Mouse (Mus musculus) heart, adult 2 months (tissue): ENCODE measurements at regions not wholly inside any gene's neighbourhood (a gene's known extent, or its start where the extent isn't known, plus 50 kb on each side); places are given as distances from the start of the nearest gene placed in this dataset.

Experiments used
- DNase-seq, 2 experiments: peaks; one replicate each; pipeline ENCODE4 v3.0.0; 2021
- H3K27ac ChIP-seq: fragments of 200-600 bp; 2 replicates; pipeline ENCODE4 v1.8.1; 2022
- H3K27me3 ChIP-seq: fragments of 200-500 bp; 2 replicates; pipeline ENCODE4 v1.6.1; 2012; ENCODE audit warnings: mild to moderate bottlenecking, low read length, inconsistent platforms, mixed read lengths; ENCODE audit not compliant: control insufficient read depth, insufficient read depth
- H3K36me3 ChIP-seq: fragments of 200-500 bp; 2 replicates; pipeline ENCODE4 v1.6.1; 2012; ENCODE audit warnings: low read length, inconsistent platforms; ENCODE audit not compliant: control insufficient read depth, insufficient read depth
- H3K4me1 ChIP-seq: fragments of 200-500 bp; 2 replicates; pipeline ENCODE4 v1.6.1; 2011; ENCODE audit warnings: low read length; ENCODE audit not compliant: control insufficient read depth, insufficient read depth
- H3K4me3 ChIP-seq: fragments of 200-600 bp; 2 replicates; pipeline ENCODE4 v1.8.1; 2022
- H3K79me2 ChIP-seq: fragments of 200-500 bp; replicated peaks from 2 replicates; pipeline ENCODE4 v1.6.1; 2012; ENCODE audit warnings: mild to moderate bottlenecking, inconsistent platforms, low read length, moderate library complexity, mixed read lengths; ENCODE audit not compliant: control insufficient read depth, insufficient read depth
- H3K9ac ChIP-seq: fragments of 200-500 bp; 2 replicates; pipeline ENCODE4 v1.6.1; 2012; ENCODE audit warnings: low read depth, mild to moderate bottlenecking, control low read depth, inconsistent platforms, low read length, mixed read lengths
- CTCF ChIP-seq: fragments of 200-600 bp; IDR thresholded peaks from 2 replicates; pipeline ENCODE4 v1.8.1; 2022; ENCODE audit warnings: antibody characterized with exemption, mild to moderate bottlenecking, moderate library complexity
- EP300 ChIP-seq: fragments of 200-500 bp; IDR thresholded peaks from 2 replicates; pipeline ENCODE4 v1.6.1; 2011; ENCODE audit warnings: low read depth, low read length, control low read depth; ENCODE audit not compliant: insufficient read depth
- POLR2A ChIP-seq: fragments of 200-500 bp; IDR thresholded peaks from 2 replicates; pipeline ENCODE4 v1.6.1; 2011; ENCODE audit warnings: mild to moderate bottlenecking, low read depth, low read length, control low read depth; ENCODE audit not compliant: insufficient read depth
- WGBS: fragments of 180-500 bp; shearing (Covaris S2); methylation state at CpG from one replicate; pipeline ENCODE4 v1.1.7; 2018; 5-methylcytosine and 5-hydroxymethylcytosine counted together
- intact Hi-C: fragments of 180-260 bp; cut with DNase I; formaldehyde crosslinking; loops from one replicate; pipeline ENCODE4 v1.15.1; 2025

- peak; percentile 45 to 47 for DNase-seq
- no peaks in the 10 kb centered on the region for H3K79me2 ChIP-seq
- no peak overlapping the region for H3K9ac ChIP-seq
- peaks cover 17% of the 10 kb centered on the region for H3K4me1 ChIP-seq
- H3K27ac ChIP-seq, result peak overlapping the region; percentile 94
- intact Hi-C loops, result loop anchor here (1.0 to 5.0 kb wide), 2 partner anchors 24 to 153 kb away; no protein-coding TSS in a partner anchor
- no peak for TF ChIP-seq POLR2A
- TF ChIP-seq EP300, result 0 out of 2 replicates have a peak, but pooled peaks have one; percentile 8
- TF ChIP-seq CTCF, result peak; percentile 32
- no peaks in the 10 kb centered on the region for H3K27me3 ChIP-seq
- 24% methylated on average over 19 of the region's 19 CpGs for WGBS
- peaks cover 3% of the 10 kb centered on the region; the same call in 1 of the 2 replicates for H3K36me3 ChIP-seq
- no peak overlapping the region for H3K4me3 ChIP-seq
Measured at GRCm38 (mm10) chr2:128339643-128340487, 214.0 kb downstream of the Bcl2l11 start.

GRCm38 (mm10) chr2:128340631-128341240 is 214.9 kb downstream of the Bcl2l11 start:
- Histone ChIP-seq H3K4me3 (no peak overlapping the region), H3K36me3 (peaks cover 3% of the 10 kb centered on the region; the same call in 1 of the 2 replicates), H3K9ac (no peak overlapping the region), H3K27me3 (no peaks in the 10 kb centered on the region), H3K79me2 (no peaks in the 10 kb centered on the region), H3K27ac (no peak overlapping the region), H3K4me1 (peaks cover 17% of the 10 kb centered on the region)
- DNase-seq, result no peak
- intact Hi-C loops, result loop anchor here (1.0 kb wide), 1 partner anchor 24 kb away; no protein-coding TSS in a partner anchor
- TF ChIP-seq POLR2A (no peak), CTCF (no peak), EP300 (no peak)
- 96% methylated on average over 5 of the region's 5 CpGs for WGBS

GRCm38 (mm10) chr2:128342212-128342611 is 216.4 kb downstream of the Bcl2l11 start:
- Histone ChIP-seq H3K9ac (no peak overlapping the region), H3K36me3 (peaks cover 3% of the 10 kb centered on the region; the same call in 1 of the 2 replicates), H3K79me2 (no peaks in the 10 kb centered on the region), H3K27me3 (no peaks in the 10 kb centered on the region), H3K4me1 (peaks cover 17% of the 10 kb centered on the region), H3K4me3 (no peak overlapping the region), H3K27ac (no peak overlapping the region)
- intact Hi-C loops, result no loop called here
- WGBS, result 73% methylated on average over 9 of the region's 9 CpGs
- TF ChIP-seq EP300 (no peak), POLR2A (no peak), CTCF (no peak)
- DNase-seq, result no peak

DNA sequence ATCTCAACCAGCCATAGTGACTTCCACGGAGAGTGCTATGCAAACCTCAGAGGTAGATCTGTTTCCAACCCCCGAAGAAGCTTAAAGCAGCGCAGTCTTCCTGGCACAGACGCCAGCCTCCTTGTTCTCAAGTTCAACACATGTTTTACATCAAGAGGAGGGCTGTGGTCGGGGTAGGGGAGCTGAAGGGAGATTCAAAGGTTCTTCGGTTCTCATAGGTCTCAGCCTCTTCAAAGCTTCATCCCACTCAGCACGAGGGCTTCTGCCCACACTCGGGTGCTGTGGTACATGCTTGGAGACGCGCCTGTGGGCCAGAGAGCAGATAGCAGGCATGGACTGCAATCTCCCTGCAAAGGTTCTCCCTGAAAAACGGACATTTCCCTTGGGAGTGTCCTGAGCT is 219.7 kb downstream of the Bcl2l11 start:
- no peaks in the 10 kb centered on the region for H3K27me3 ChIP-seq
- no peaks in the 10 kb centered on the region for H3K36me3 ChIP-seq
- 65% methylated on average over 11 of the region's 11 CpGs for WGBS
- H3K79me2 ChIP-seq, result no peaks in the 10 kb centered on the region
- H3K27ac ChIP-seq, result no peak overlapping the region
- DNase-seq, result no peak
- intact Hi-C loops, result no loop called here
- H3K9ac ChIP-seq, result no peak overlapping the region
- TF ChIP-seq EP300 (no peak), POLR2A (no peak), CTCF (no peak)
- H3K4me1 ChIP-seq, result no peaks in the 10 kb centered on the region
- H3K4me3 ChIP-seq, result no peak overlapping the region

- H3K4me1 ChIP-seq, result no peaks in the 10 kb centered on the region
- no peaks in the 10 kb centered on the region for H3K27me3 ChIP-seq
- intact Hi-C loops, result no loop called here
- no peak overlapping the region for H3K4me3 ChIP-seq
- no peaks in the 10 kb centered on the region for H3K79me2 ChIP-seq
- H3K9ac ChIP-seq, result no peak overlapping the region
- no peak for DNase-seq
- TF ChIP-seq CTCF, result peak; percentile 49
- no peak for TF ChIP-seq POLR2A
- TF ChIP-seq EP300, result no peak
- no peaks in the 10 kb centered on the region for H3K36me3 ChIP-seq
- 82% methylated on average over 2 of the region's 2 CpGs for WGBS
- no peak overlapping the region for H3K27ac ChIP-seq
Measured at GRCm38 (mm10) chr2:128348556-128348955, 222.7 kb downstream of the Bcl2l11 start.

GRCm38 (mm10) chr2:128351405-128351804 is 225.6 kb downstream of the Bcl2l11 start:
- Histone ChIP-seq H3K9ac (no peak overlapping the region), H3K27ac (no peak overlapping the region), H3K36me3 (no peaks in the 10 kb centered on the region), H3K4me1 (no peaks in the 10 kb centered on the region), H3K79me2 (no peaks in the 10 kb centered on the region), H3K4me3 (no peak overlapping the region), H3K27me3 (no peaks in the 10 kb centered on the region)
- 85% methylated on average over 16 of the region's 16 CpGs for WGBS
- intact Hi-C loops, result no loop called here
- DNase-seq, result no peak
- TF ChIP-seq EP300, result no peak
- no peak for TF ChIP-seq CTCF
- TF ChIP-seq POLR2A, result no peak
